Mouse (Mus musculus) limb, embryonic 11.5 days (tissue): ENCODE data around the gene Grip1. TPM values are rescaled to one million over a fixed set of nuclear protein-coding genes. Genes with fewer than 3 reads are reported as not detected.

Source experiments
- ATAC-seq: fragments of 200-750 bp; cut with Nextera tagmentation; 2 replicates; pipeline ENCODE4 v1.8.0; 2017; ENCODE audit warnings: low read depth; ENCODE audit not compliant: insufficient number of reproducible peaks, low FRiP score, low TSS enrichment
- DNase-seq: peaks from one replicate; pipeline ENCODE4 v3.0.0-alpha.2; 2015; ENCODE audit warnings: low spot score
- H3K27ac ChIP-seq: fragments of 300-500 bp; sonication (generic); replicated peaks from 2 replicates; pipeline ENCODE4 v1.5.1; 2014; ENCODE audit warnings: low read depth, mild to moderate bottlenecking, low read length
- H3K27me3 ChIP-seq: fragments of 300-500 bp; sonication (generic); 2 replicates; pipeline ENCODE4 v1.6.1; 2014; ENCODE audit warnings: mild to moderate bottlenecking, low read length, mixed read lengths; ENCODE audit not compliant: control insufficient read depth, insufficient read depth
- H3K36me3 ChIP-seq: fragments of 300-500 bp; sonication (generic); 2 replicates; pipeline ENCODE4 v1.6.1; 2014; ENCODE audit warnings: mild to moderate bottlenecking, low read length, moderate library complexity, mixed read lengths; ENCODE audit not compliant: control insufficient read depth, insufficient read depth
- H3K4me1 ChIP-seq: fragments of 300-500 bp; sonication (generic); 2 replicates; pipeline ENCODE4 v1.6.1; 2014; ENCODE audit warnings: low read length, mixed read lengths; ENCODE audit not compliant: control insufficient read depth, insufficient read depth
- H3K4me2 ChIP-seq: fragments of 300-500 bp; sonication (generic); 2 replicates; pipeline ENCODE4 v1.6.1; 2014; ENCODE audit warnings: low read depth, mild to moderate bottlenecking, moderate library complexity; ENCODE audit not compliant: severe bottlenecking
- H3K4me3 ChIP-seq: fragments of 300-500 bp; sonication (generic); 2 replicates; pipeline ENCODE4 v1.5.1; 2014; ENCODE audit warnings: low read depth, low read length
- H3K9ac ChIP-seq: fragments of 300-500 bp; sonication (generic); 2 replicates; pipeline ENCODE4 v1.6.1; 2014; ENCODE audit warnings: mild to moderate bottlenecking, low read length
- H3K9me3 ChIP-seq: fragments of 300-500 bp; sonication (generic); 2 replicates; pipeline ENCODE4 v1.6.1; 2016; ENCODE audit warnings: low read length; ENCODE audit not compliant: control insufficient read depth
- WGBS: fragments of 180-500 bp; shearing (Covaris S2); extraction: QIAGEN DNeasy Blood & Tissue Kit; methylation state at CpG from one replicate; pipeline ENCODE4 v1.1.7; 2014; 5-methylcytosine and 5-hydroxymethylcytosine counted together
- polyA plus RNA-seq: library from polyadenylated mRNA; unstranded; fragments of >200 nt; fragmentation: Nextera tagmentation; extraction: Ambion mirVana; gene quantifications from 2 replicates; pipeline ENCODE4 v1.2.1, GENCODE M21; 2014

Gene Grip1
- polyA plus RNA-seq, 1 experiment from 2014 or later, result 3.7 TPM

DNA sequence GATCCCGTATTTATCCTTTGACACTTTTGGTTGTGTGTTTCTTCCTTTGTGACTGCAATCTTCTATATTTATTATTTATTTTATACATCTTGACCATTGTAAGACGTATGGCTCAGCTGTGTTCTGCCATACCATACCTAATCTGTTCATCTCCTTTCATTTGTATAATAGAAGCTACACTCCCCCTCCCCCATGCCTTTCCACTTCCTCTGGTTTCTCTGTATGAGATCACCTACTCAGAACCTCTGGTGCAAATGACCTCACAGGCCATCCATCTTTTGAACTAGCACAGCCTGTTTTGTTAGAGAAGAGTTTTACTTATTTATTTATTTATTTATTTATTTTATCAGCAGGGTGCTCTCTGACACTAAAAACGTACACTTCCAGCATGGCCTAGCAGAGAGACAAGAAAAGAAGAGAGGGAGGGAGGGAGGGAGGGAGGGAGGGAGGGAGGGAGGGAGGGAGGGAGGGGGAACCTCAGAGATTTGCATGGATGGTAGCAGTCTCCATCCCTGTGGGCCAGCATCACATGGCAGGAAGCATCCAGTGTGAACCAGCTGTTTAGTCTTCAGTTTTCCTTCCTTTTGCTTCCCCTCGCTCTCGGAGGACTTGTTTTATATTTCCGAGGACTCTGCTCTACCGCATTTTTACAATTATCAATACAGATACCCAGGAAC, 207.2 kb downstream of the Grip1 start:
- Histone ChIP-seq H3K4me1 (no peaks in the 10 kb centered on the region), H3K9me3 (peaks cover 5% of the 10 kb centered on the region; the same call in 1 of the 2 replicates), H3K27me3 (no peaks in the 10 kb centered on the region), H3K4me3 (no peak overlapping the region), H3K4me2 (no peak overlapping the region), H3K9ac (no peak overlapping the region), H3K36me3 (no peaks in the 10 kb centered on the region), H3K27ac (no peak overlapping the region)
- 62% methylated on average over 7 of the region's 7 CpGs for WGBS
- no peak for ATAC-seq
- no peak for DNase-seq

DNA sequence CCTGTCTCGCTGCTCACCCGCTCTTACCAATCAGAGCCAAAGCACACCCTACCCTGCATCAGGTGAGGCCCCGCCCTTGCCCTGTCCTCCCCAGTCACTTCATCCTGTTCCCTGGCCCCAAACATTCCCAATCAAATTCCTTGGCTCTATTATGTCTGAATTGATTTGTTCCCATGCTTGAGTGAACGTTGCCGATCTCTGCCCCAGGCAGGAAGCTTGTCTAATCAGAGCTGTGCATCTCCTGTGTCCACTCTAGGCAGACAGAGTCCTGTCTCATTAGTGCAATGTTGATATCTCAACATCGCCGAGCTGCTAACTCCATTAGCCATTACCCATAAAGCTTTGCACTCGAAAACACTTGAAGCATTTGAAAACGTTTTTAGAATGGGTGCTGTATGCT, 210.0 kb downstream of the Grip1 start:
- Histone ChIP-seq H3K27me3 (no peaks in the 10 kb centered on the region), H3K4me3 (no peak overlapping the region), H3K4me2 (no peak overlapping the region), H3K4me1 (0 out of 2 replicates have a peak, but pooled peaks cover 3% of the 10 kb centered on the region), H3K9ac (no peak overlapping the region), H3K9me3 (no peaks in the 10 kb centered on the region), H3K27ac (no peak overlapping the region), H3K36me3 (no peaks in the 10 kb centered on the region)
- WGBS, result 92% methylated on average over 9 of the region's 9 CpGs
- DNase-seq (no peak), ATAC-seq (no peak)

DNA sequence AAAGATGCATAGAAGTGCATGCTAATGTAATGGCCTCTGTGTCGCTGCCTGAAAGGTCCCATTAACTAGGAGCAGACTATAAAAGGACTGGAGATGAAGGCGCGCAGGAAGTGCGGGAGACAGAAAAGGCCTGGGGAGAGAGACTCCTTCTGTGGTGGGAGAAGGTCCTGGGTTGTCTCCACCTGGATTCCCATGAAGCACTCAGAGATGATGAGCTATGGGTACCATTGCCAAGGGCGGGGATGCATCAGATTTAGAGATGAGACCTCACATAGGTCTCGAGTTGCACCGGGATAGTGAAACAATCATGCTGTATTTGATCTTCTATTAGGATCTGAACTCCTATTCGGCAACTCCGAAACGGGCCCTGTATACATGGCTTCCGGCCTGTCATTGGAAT, 212.8 kb downstream of the Grip1 start:
- no peaks in the 10 kb centered on the region for H3K9me3 ChIP-seq
- DNase-seq, result no peak
- H3K4me2 ChIP-seq, result no peak overlapping the region
- no peak overlapping the region for H3K9ac ChIP-seq
- no peaks in the 10 kb centered on the region for H3K36me3 ChIP-seq
- no peaks in the 10 kb centered on the region for H3K27me3 ChIP-seq
- H3K27ac ChIP-seq, result no peak overlapping the region
- no peak overlapping the region for H3K4me3 ChIP-seq
- 78% methylated on average over 11 of the region's 11 CpGs for WGBS
- 0 out of 2 replicates have a peak, but pooled peaks cover 3% of the 10 kb centered on the region for H3K4me1 ChIP-seq
- ATAC-seq, result no peak

DNA sequence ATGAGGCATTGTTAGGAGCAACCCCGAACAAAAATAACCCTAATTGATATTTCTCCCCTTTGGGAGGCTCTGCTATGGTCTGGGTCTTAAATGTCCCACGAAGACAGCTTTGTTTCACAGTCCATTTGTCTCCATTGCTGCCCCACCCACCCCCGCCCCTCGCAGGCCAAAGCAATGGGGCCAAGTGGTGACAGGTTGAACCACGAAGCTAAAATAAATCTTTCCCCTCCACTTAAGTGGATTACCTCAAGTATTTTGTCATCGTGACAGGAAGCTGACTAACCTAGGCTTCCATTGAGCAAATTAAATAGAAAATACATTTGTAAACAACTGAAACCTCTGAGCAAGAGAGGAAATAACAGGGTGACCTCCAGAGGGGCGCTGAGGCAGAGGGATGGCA, 216.8 kb downstream of the Grip1 start:
- no peak overlapping the region for H3K4me2 ChIP-seq

DNA sequence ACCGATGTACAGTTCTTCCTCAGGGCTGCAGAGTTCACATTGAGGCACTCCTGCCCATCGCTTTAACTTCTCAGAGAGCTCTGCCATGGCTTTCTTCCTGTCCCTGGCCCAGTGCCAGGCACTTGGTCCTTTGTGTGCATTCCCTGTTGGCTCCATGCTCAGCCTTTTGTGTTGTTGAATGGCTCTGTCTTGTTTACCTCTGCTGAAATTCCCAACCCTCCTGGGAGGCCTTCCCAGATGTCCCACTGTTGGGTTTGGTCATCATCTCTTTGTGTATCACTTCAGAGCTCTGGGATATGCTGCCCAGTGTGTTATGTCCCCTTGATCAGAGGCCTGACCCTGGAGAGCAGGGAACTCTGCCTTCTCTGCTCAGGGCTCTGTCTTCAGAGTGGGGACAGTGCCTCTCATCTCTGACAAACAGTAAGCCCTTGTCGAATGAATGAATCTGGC, 230.8 kb downstream of the Grip1 start:
- Histone ChIP-seq H3K27me3 (no peaks in the 10 kb centered on the region), H3K9me3 (no peaks in the 10 kb centered on the region), H3K4me1 (no peaks in the 10 kb centered on the region), H3K36me3 (no peaks in the 10 kb centered on the region), H3K4me3 (no peak overlapping the region), H3K27ac (no peak overlapping the region), H3K9ac (no peak overlapping the region), H3K4me2 (no peak overlapping the region)
- ATAC-seq (no peak), DNase-seq (no peak)
- WGBS, result 88% methylated on average over 3 of the region's 3 CpGs

More for the DNA sequence above, 216.8 kb downstream of the Grip1 start:
- Histone ChIP-seq H3K9me3 (no peaks in the 10 kb centered on the region), H3K4me3 (no peak overlapping the region), H3K27me3 (no peaks in the 10 kb centered on the region), H3K27ac (no peak overlapping the region), H3K4me1 (0 out of 2 replicates have a peak, but pooled peaks cover 3% of the 10 kb centered on the region), H3K36me3 (no peaks in the 10 kb centered on the region), H3K9ac (no peak overlapping the region)
- DNase-seq (no peak), ATAC-seq (no peak)
- 49% methylated on average over 7 of the region's 7 CpGs for WGBS

DNA sequence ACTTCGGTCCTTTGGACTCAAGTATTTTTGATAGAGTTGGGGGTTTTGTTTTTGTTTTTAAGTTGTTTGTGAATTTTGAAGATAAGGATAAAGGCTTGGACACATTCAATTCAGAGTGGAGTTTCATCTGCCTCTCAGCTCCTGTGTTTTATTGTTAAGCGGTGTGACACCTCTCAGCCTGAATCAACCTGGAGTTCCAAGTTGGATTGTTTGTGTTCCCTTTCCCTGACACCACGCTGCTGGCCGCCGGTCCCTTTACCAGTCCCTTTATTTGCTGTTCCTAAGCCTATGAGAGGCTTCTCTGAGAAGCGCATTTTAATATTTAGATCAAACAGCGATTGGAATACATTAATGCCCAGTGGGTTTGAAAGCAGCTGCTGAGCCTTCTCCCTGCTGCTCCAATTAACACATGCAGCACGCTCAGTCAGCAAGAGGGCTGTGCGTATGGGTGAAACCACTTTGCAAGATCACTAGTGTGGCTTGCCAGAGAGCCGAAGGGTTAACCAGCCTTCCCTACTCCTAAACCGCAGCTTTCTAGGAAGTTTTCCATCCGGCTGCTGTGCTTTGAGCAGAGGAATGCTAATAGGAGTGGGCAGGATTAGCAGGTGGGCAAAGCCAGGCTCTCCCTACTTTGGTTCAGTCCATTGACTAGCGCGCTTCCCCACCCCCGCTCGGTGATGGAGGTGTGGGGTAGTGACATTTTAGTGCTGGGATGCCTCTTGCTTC, 237.9 kb downstream of the Grip1 start:
- Histone ChIP-seq H3K27me3 (no peaks in the 10 kb centered on the region), H3K4me2 (peak overlapping the region; percentile 58), H3K27ac (no peak overlapping the region), H3K36me3 (no peaks in the 10 kb centered on the region), H3K4me3 (peak overlapping the region; percentile 7; the same call in 1 of the 2 replicates), H3K4me1 (0 out of 2 replicates have a peak, but pooled peaks cover 3% of the 10 kb centered on the region), H3K9me3 (no peaks in the 10 kb centered on the region), H3K9ac (no peak overlapping the region)
- WGBS, result 2% methylated on average over 16 of the region's 16 CpGs
- ATAC-seq (no peak), DNase-seq (peak; percentile 67)

DNA sequence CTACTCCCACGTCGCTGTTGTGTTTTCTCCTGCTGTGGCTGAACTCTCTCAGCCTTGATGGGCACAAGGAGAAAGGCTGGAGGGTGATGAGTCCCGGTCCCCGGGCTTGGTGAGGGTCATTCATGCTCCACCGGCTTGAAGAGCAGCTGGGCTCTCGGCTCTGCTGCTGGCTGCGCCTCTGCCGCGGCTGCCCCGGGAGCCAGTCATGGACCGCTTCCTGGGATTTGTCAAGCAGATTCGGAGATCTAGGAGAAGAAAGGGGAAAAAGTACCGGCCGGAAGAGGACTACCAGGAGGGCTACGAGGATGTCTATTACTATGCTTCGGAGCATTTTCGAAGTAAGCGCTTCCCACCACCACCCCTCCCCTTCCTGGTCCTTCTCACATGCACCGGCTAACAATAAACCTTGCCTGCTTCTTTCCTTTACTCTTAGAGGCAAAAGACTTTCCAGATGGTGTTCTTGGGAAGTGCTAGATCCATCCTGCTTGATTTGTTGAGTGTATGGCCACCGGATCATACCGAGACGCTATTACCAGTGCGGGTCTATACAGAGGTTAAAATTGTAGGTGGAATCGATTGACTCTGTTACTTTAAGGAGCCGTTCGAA, 238.8 kb downstream of the Grip1 start:
- 2% methylated on average over 26 of the region's 26 CpGs for WGBS
- DNase-seq (peak; percentile 54), ATAC-seq (no peak)
- Histone ChIP-seq H3K4me1 (0 out of 2 replicates have a peak, but pooled peaks cover 3% of the 10 kb centered on the region), H3K36me3 (no peaks in the 10 kb centered on the region), H3K9ac (no peak overlapping the region), H3K27me3 (no peaks in the 10 kb centered on the region), H3K4me3 (peak overlapping the region; percentile 25), H3K27ac (no peak overlapping the region), H3K9me3 (no peaks in the 10 kb centered on the region), H3K4me2 (peak overlapping the region; percentile 58)

DNA sequence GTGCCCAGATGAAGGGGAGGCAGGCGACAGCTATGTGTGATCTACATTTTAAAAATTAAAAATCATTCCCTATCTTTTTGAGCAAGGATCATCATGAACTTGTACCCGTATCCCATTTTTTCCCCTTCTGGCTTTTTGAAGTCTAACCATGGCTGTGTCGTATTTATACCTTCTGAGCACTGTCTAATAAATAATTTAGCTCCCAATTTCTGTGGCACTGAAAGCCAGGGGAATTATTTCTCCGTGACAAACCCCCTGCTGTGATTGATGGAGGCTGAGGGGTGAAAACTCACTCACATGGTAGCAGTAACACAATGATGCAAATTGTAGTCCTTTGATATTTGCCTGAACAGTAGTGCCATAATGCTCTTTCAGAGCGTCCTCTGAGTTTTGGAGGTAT, 239.8 kb downstream of the Grip1 start:
- Histone ChIP-seq H3K36me3 (no peaks in the 10 kb centered on the region), H3K4me1 (0 out of 2 replicates have a peak, but pooled peaks cover 3% of the 10 kb centered on the region), H3K9me3 (no peaks in the 10 kb centered on the region), H3K9ac (no peak overlapping the region), H3K27me3 (no peaks in the 10 kb centered on the region), H3K27ac (no peak overlapping the region), H3K4me3 (no peak overlapping the region), H3K4me2 (no peak overlapping the region)
- WGBS, result 49% methylated on average over 5 of the region's 5 CpGs
- no peak for DNase-seq
- no peak for ATAC-seq
